Mouse (Mus musculus) v-Abl transformed pro-B cells (cell line): ENCODE results near the gene Elovl2.
"Not testable (repeated sequence)": the region's sequence is repeated elsewhere in the genome, so short reads cannot be mapped to it uniquely, and the experiment has no call there.

Experiments
- in situ Hi-C, 2 experiments: fragments of 400-800 bp; cut with MboI; formaldehyde crosslinking; loops; one replicate each; pipeline ENCODE4 v1.15.1; 2025; ENCODE audit not compliant: unreplicated experiment in 2 of 2

The Elovl2 gene

GRCm38 (mm10) chr13:41220304-41220834 lies at the start of gene Elovl2:
Elovl2 (minus strand) TSS chr13:41220405.
- in situ Hi-C loops, result no loop called here

GRCm38 (mm10) chr13:41267827-41268408 lies 47.7 kb upstream of the Elovl2 start:
- in situ Hi-C loops, result no loop called here

GRCm38 (mm10) chr13:41263304-41264006 lies 43.2 kb upstream of the Elovl2 start:
- in situ Hi-C loops, result no loop called here

GRCm38 (mm10) chr13:41261617-41262016 lies 41.4 kb upstream of the Elovl2 start:
- in situ Hi-C loops, result not testable (repeated sequence)

GRCm38 (mm10) chr13:41257851-41258250 lies 37.6 kb upstream of the Elovl2 start:
- in situ Hi-C loops, result no loop called here

GRCm38 (mm10) chr13:41256962-41257361 lies 36.8 kb upstream of the Elovl2 start:
- in situ Hi-C loops, result no loop called here

- in situ Hi-C loops, result no loop called here
Observed at GRCm38 (mm10) chr13:41256126-41256525, 35.9 kb upstream of the Elovl2 start.

- in situ Hi-C loops, result no loop called here
Observed at GRCm38 (mm10) chr13:41252736-41253135, 32.5 kb upstream of the Elovl2 start.

- in situ Hi-C loops, result no loop called here
Observed at GRCm38 (mm10) chr13:41252141-41252540, 31.9 kb upstream of the Elovl2 start.

- in situ Hi-C loops, result no loop called here
Observed at GRCm38 (mm10) chr13:41251667-41252066, 31.5 kb upstream of the Elovl2 start.

- in situ Hi-C loops, result not testable (repeated sequence)
Observed at GRCm38 (mm10) chr13:41251232-41251631, 31.0 kb upstream of the Elovl2 start.

GRCm38 (mm10) chr13:41250318-41250981 lies 30.2 kb upstream of the Elovl2 start:
- in situ Hi-C loops, result no loop called here

- in situ Hi-C loops, result loop anchor here (10.0 to 25.0 kb wide), 2 partner anchors 237 to 245 kb away; partner anchors contain the start of genes Pak1ip1 (in 2 of the 2) and Tmem14c (in 1 of the 2)
Observed at GRCm38 (mm10) chr13:41249538-41250317, 29.5 kb upstream of the Elovl2 start, which contains the start of gene Smim13. Smim13 (plus strand) TSS chr13:41249844.

- in situ Hi-C loops, result loop anchor here (10.0 to 25.0 kb wide), 2 partner anchors 237 to 244 kb away; partner anchors contain the start of genes Pak1ip1 (in 2 of the 2) and Tmem14c (in 1 of the 2)
Observed at GRCm38 (mm10) chr13:41248751-41249520, 28.7 kb upstream of the Elovl2 start.

GRCm38 (mm10) chr13:41244306-41244830 lies 24.2 kb upstream of the Elovl2 start:
- in situ Hi-C loops, result loop anchor here (10.0 to 25.0 kb wide), 2 partner anchors 232 to 240 kb away; partner anchors contain the start of genes Pak1ip1 (in 2 of the 2) and Tmem14c (in 1 of the 2)

- in situ Hi-C loops, result loop anchor here (10.0 to 25.0 kb wide), 2 partner anchors 229 to 237 kb away; partner anchors contain the start of genes Pak1ip1 (in 2 of the 2) and Tmem14c (in 1 of the 2)
Observed at GRCm38 (mm10) chr13:41241557-41241956, 21.4 kb upstream of the Elovl2 start.

GRCm38 (mm10) chr13:41238805-41239130 lies 18.6 kb upstream of the Elovl2 start:
- in situ Hi-C loops, result loop anchor here (5.0 to 25.0 kb wide), 6 partner anchors 96 to 396 kb away; partner anchors contain the start of genes Pak1ip1 (in 1 of the 2) and Tmem14c (in 1 of the 2)

- in situ Hi-C loops, result loop anchor here (5.0 to 25.0 kb wide), 6 partner anchors 96 to 396 kb away; partner anchors contain the start of genes Pak1ip1 (in 1 of the 2) and Tmem14c (in 1 of the 2)
Observed at GRCm38 (mm10) chr13:41238035-41238804, 18.0 kb upstream of the Elovl2 start.
